Mouse (Mus musculus): ENCODE measurements around the gene Hip1. TPM values are rescaled to one million over a fixed set of nuclear protein-coding genes. Genes with fewer than 3 reads are reported as not detected.
"Not testable (repeated sequence)": the region's sequence is repeated elsewhere in the genome, so short reads cannot be mapped to it uniquely, and the experiment has no call there.

Hip1 gene
- polyA plus RNA-seq, 1 experiment from 2014 or later, result 23.8 TPM

DNA sequence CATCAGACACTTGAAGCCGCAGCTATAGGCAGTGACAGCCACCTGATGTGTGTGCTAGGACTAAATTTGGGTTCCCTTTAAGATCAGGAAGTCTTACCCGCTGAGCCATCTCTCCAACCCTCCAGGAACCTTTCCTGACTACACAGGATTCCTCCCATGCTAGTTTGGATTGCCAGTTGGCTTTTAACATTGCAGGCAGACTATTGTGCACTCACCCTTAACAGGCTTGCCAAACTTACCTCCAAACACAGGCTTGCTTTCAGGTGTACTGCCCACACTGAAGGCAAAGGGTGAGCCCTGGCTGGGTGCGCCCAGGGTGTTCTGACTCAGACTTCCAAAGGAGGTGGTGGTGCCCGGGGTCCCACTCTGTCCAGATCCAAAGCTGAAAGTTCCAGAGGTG is 164.2 kb downstream of the Hip1 start:
- no peak for ATAC-seq (ENCODE audit: insufficient read depth, low FRiP score, low read depth)
- Histone ChIP-seq H3K9me3 (no peaks in the 10 kb centered on the region), H3K27me3 (replicated peaks) (no peaks in the 10 kb centered on the region), H3K36me3 (peaks cover 81% of the 10 kb centered on the region), H3K4me2 (no peak overlapping the region), H3K4me3 (replicated peaks) (no peak overlapping the region), H3K4me1 (no peaks in the 10 kb centered on the region), H3K27ac (no peak overlapping the region), H3K9ac (no peak overlapping the region)
- 96% methylated on average over 4 of the region's 4 CpGs for WGBS

DNA sequence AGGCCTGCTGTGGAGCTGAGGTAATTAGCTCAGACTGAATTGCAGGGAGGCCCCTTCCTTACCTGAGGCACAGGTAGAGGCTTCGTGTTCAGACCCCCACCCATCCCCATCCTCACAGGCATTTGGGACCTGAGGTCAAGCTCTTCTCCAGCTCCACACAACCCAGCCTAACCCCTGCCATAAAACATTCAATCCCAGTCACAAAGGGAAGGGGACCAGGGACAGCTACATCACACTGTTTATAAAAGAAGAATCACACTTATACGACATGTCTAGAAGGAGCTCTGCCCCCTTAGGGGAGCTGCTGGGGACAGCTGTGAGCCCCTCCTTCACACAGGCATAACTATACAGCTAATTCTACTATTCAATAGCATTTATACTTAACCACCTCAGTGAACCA is 168.6 kb downstream of the Hip1 start:
- Histone ChIP-seq H3K36me3 (peaks cover 73% of the 10 kb centered on the region), H3K9me3 (no peaks in the 10 kb centered on the region), H3K27ac (no peak overlapping the region), H3K4me2 (no peak overlapping the region), H3K4me3 (replicated peaks) (no peak overlapping the region), H3K9ac (no peak overlapping the region), H3K27me3 (replicated peaks) (no peaks in the 10 kb centered on the region), H3K4me1 (no peaks in the 10 kb centered on the region)
- 61% methylated on average over 2 of the region's 2 CpGs for WGBS
- ATAC-seq (ENCODE audit: insufficient read depth, low FRiP score, low read depth), result no peak

DNA sequence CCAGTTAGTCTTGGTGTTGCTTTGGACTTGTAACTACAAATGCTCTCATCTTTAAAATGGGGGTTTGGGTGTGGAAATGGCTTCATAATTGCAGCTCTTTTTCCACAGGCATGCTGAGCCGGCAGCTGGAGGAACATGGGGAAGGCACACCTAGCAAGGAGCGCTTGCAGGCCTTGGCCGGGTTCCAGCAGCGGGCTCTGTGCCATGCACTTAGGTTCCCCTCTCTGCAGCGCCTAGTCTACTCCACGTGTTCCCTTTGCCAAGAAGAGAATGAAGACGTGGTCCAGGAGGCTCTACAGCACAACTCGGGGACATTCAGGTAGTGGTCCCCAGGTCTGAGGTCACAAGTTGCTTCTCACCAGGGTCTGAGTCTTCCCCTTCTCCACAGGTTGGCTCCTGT is 169.8 kb downstream of the Hip1 start:
- no peak for ATAC-seq (ENCODE audit: insufficient read depth, low FRiP score, low read depth)

DNA sequence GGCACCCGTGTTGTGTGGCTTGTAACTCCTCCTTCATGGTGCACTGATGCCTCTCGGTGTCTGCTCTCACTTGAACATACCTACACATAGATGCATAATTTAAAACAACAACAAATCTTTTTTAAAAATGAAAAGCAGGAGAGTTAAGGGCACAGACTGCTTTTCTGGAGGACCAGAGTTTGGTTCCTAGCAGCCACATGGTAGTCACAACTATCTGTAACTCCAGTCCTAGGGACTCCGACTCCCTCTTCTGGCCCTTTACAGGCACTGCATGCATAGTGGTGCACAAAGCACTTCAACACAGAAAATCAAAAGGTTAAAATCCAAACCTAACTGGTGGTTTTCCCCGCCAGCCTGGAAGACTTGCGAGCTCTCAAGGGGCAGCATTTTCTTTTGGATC is 171.3 kb downstream of the Hip1 start:
- Histone ChIP-seq H3K9ac (no peak overlapping the region), H3K9me3 (no peaks in the 10 kb centered on the region), H3K27me3 (replicated peaks) (no peaks in the 10 kb centered on the region), H3K4me1 (peaks cover 12% of the 10 kb centered on the region), H3K36me3 (peaks cover 50% of the 10 kb centered on the region), H3K4me3 (replicated peaks) (no peak overlapping the region), H3K4me2 (no peak overlapping the region), H3K27ac (no peak overlapping the region)
- 92% methylated on average over 5 of the region's 5 CpGs for WGBS
- ATAC-seq (ENCODE audit: insufficient read depth, low FRiP score, low read depth), result no peak

More for the DNA sequence above, 169.8 kb downstream of the Hip1 start:
- H3K27ac ChIP-seq, result no peak overlapping the region
- H3K4me2 ChIP-seq, result no peak overlapping the region
- H3K27me3 ChIP-seq (replicated peaks), result no peaks in the 10 kb centered on the region
- 71% methylated on average over 8 of the region's 8 CpGs for WGBS
- H3K9ac ChIP-seq, result no peak overlapping the region
- H3K36me3 ChIP-seq, result peaks cover 62% of the 10 kb centered on the region
- H3K4me1 ChIP-seq, result peaks cover 7% of the 10 kb centered on the region
- no peaks in the 10 kb centered on the region for H3K9me3 ChIP-seq
- no peak overlapping the region for H3K4me3 ChIP-seq (replicated peaks)

DNA sequence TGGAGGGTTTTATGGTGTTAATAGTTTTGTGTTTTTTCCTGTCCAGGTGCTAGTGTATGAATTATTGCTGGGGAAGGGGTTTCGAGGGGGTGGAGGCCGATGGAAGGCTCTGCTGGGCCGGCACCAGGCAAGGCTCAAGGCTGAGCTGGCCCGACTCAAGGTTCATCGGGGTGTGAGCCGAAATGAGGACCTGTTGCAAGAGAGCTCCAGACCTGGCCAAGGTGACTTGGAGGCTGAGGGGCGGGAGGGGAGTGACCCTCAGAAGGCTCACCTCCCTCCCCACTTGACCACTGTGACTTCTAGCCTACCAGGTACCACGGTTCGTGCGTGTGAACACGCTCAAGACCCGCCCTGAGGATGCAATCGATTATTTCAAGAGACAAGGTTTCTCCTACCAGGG is 173.7 kb downstream of the Hip1 start:
- 95% methylated on average over 13 of the region's 13 CpGs for WGBS

DNA sequence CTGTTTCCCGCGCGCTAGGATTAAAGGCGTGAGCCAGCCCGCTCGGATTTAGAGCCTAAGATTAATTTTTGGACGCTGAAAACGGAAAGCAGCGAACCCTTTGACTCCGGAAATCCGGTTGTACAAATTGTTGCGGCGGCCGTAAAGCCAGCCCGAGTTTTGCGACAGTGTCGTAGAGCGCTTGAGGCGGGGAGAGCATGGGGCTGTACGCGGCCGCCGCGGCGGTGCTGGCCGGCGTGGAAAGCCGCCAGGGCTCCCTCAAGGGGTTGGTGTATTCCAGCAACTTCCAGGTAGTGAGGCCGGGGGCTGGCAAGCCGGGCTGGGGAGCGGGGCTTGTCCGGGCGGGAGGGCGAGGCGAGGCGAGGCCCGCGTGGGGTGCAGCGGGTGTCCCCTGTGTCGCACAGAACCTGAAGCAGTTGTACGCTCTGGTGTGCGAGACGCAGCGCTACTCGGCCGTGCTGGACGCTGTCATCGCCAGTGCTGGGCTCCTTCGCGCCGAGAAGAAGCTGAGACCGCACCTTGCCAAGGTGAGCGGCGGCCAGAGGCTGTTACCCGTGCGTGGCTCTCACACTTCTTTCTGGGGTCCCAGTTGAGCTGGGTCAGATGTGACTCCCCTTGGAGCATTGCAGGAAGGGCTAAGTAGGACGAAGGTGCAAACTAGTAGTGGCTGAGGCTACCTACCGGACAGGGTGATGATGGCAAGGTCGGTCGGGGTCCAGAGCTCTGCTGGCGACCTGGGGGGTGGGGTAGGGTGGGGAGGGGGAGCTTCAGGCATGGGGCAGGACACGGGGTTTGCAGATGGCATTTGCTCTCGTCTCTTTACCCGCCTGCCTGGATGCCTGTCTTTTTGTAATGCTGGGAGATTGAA is 174.9 kb downstream of the Hip1 start, which contains the start of gene Nsun5:
Nsun5 (plus strand) TSS at position 167 of the 868 bp plus-strand sequence.
- Histone ChIP-seq H3K9ac (peak within 1 kb of the TSS; percentile 94), H3K9me3 (no peaks in the 10 kb centered on the region), H3K36me3 (peaks cover 25% of the 10 kb centered on the region), H3K4me3 (replicated peaks) (peak within 1 kb of the TSS; percentile 95), H3K27ac (peak within 1 kb of the TSS; percentile 88), H3K4me1 (peaks cover 12% of the 10 kb centered on the region), H3K4me2 (peak within 1 kb of the TSS; percentile 79), H3K27me3 (replicated peaks) (no peaks in the 10 kb centered on the region)
- WGBS, result under 1% methylated on average over 64 of the region's 64 CpGs
- peak; percentile 65 for ATAC-seq (ENCODE audit: insufficient read depth, low FRiP score, low read depth)

More for the DNA sequence above, 173.7 kb downstream of the Hip1 start:
- Histone ChIP-seq H3K9me3 (no peaks in the 10 kb centered on the region), H3K36me3 (peaks cover 37% of the 10 kb centered on the region), H3K27ac (no peak overlapping the region), H3K9ac (no peak overlapping the region), H3K4me1 (peaks cover 12% of the 10 kb centered on the region), H3K4me2 (no peak overlapping the region), H3K27me3 (replicated peaks) (no peaks in the 10 kb centered on the region), H3K4me3 (replicated peaks) (no peak overlapping the region)
- no peak for ATAC-seq (ENCODE audit: insufficient read depth, low FRiP score, low read depth)

DNA sequence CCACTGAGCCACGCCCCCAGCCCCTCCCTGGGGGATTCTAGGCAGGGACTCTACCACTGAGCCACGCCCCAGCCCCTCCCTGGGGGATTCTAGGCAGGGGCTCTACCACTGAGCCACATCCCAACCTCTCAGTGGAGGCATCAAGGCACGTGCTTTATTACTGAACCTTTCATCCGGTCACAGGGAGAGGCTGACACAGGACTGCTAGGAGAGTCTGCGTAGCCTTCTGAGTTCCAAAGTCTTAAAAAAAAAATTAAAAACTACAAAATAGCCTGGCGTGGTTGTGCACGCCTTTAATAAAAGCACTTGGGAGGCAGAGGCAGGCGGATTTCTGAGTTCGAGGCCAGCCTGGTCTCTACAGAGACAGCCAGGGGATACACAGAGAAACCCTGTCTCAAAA is 175.7 kb downstream of the Hip1 start:
- Histone ChIP-seq H3K36me3 (peaks cover 18% of the 10 kb centered on the region), H3K27ac (peak overlapping the region; percentile 88; the same call in 1 of the 2 replicates), H3K4me1 (peaks cover 12% of the 10 kb centered on the region), H3K4me3 (replicated peaks) (peak overlapping the region; percentile 95), H3K4me2 (peak overlapping the region; percentile 79)
- WGBS, result 53% methylated on average over 9 of the region's 9 CpGs
- not testable (repeated sequence) for H3K27me3 ChIP-seq (replicated peaks); H3K9ac ChIP-seq; H3K9me3 ChIP-seq; ATAC-seq (ENCODE audit: insufficient read depth, low FRiP score, low read depth)

DNA sequence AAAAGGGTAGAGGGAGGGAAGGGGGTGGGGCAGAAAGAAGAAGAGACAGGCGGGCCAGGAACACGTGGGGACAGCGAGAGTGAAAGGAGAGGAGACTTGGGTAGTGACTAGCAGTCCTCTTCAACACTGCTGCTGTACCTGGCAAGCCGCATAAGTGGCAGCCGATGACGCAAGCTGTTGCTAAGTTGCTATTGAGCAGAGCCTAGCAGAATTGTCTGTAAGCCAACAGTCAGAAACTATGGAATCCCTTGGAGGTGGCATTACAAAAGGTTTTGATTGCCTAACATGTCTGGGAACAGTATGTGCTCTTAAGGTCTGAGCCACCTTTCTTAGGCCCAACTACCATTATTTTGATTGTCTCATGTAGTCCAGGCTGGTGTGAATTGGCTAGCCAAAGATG is 176.6 kb downstream of the Hip1 start:
- no peak overlapping the region for H3K27ac ChIP-seq
- peaks cover 9% of the 10 kb centered on the region for H3K36me3 ChIP-seq
- ATAC-seq (ENCODE audit: insufficient read depth, low FRiP score, low read depth), result no peak
- H3K4me2 ChIP-seq, result no peak overlapping the region
- WGBS, result 87% methylated on average over 6 of the region's 6 CpGs
- no peaks in the 10 kb centered on the region for H3K27me3 ChIP-seq (replicated peaks)
- H3K4me3 ChIP-seq (replicated peaks), result no peak overlapping the region
- no peaks in the 10 kb centered on the region for H3K9me3 ChIP-seq
- H3K9ac ChIP-seq, result no peak overlapping the region
- H3K4me1 ChIP-seq, result peaks cover 12% of the 10 kb centered on the region

DNA sequence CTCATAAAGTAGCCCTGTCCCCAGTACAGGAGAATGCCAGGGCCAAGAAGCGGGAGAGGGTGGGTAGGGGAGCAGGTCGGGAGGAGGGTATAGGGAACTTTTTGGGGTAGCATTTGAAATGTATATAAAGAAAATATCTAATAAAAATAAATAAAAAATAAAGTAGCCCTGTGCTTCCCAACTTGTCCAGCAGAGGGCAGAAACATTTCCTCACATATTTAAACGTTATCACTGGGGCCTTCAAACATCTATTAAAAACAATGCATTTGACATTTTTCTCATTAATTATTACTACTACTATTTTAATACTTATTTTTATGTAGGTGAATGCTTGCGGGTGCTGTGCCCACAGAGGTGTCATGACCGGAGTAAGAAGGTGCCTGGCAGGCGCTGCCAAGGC is 177.1 kb downstream of the Hip1 start:
- Histone ChIP-seq H3K9me3 (no peaks in the 10 kb centered on the region), H3K27ac (no peak overlapping the region), H3K4me1 (peaks cover 12% of the 10 kb centered on the region), H3K9ac (no peak overlapping the region), H3K4me2 (no peak overlapping the region), H3K27me3 (replicated peaks) (no peaks in the 10 kb centered on the region), H3K36me3 (peaks cover 8% of the 10 kb centered on the region; the same call in 1 of the 2 replicates), H3K4me3 (replicated peaks) (no peak overlapping the region)
- 54% methylated on average over 6 of the region's 6 CpGs for WGBS
- no peak for ATAC-seq (ENCODE audit: insufficient read depth, low FRiP score, low read depth)

DNA sequence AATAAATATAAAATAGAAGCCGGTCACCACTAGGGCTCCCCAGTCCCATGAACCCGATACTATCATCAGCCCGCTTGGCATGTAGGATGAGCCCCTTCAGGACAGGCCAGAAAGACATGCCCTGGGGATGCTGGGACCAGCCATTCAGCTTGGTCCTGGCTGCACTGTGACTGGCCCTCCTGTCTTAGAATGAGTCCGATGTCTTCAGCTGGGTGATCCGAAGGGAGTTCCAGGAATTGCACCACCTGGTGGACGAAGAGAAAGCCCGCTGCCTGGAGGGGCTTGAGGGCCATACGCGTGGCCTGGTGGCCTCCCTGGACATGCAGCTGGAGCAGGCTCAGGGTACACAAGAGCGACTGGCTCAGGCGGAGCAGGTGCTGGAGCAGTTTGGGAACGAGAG is 181.4 kb downstream of the Hip1 start:
- ATAC-seq (ENCODE audit: insufficient read depth, low FRiP score, low read depth), result no peak
- no peak overlapping the region for H3K4me2 ChIP-seq
- WGBS, result 26% methylated on average over 12 of the region's 12 CpGs
- no peak overlapping the region for H3K27ac ChIP-seq
- no peak overlapping the region for H3K4me3 ChIP-seq (replicated peaks)
- no peaks in the 10 kb centered on the region for H3K4me1 ChIP-seq
- no peak overlapping the region for H3K9ac ChIP-seq
- H3K36me3 ChIP-seq, result no peaks in the 10 kb centered on the region
- no peaks in the 10 kb centered on the region for H3K27me3 ChIP-seq (replicated peaks)
- H3K9me3 ChIP-seq, result no peaks in the 10 kb centered on the region

DNA sequence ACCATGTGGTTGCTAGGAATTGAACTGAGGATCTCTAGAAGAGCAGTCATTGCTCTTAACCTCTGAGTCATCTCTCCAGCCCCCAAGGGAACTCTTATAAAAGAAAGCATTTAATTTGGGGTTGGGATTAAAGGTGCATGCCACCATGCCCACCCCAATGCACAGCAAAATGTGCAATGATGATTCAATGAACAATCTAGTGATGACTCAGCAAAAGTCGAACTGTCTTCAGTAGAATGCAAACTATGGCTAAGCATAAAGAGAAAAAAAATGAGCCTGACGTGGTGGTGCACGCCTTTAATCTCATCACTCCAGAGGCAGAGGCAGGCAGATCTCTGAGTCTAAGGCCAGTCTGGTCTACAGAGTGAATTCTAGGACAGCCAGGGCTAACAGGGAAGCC is 182.3 kb downstream of the Hip1 start:
- H3K4me2 ChIP-seq, result no peak overlapping the region
- H3K4me1 ChIP-seq, result no peaks in the 10 kb centered on the region
- H3K27me3 ChIP-seq (replicated peaks), result no peaks in the 10 kb centered on the region
- no peaks in the 10 kb centered on the region for H3K36me3 ChIP-seq
- no peak overlapping the region for H3K27ac ChIP-seq
- H3K9me3 ChIP-seq, result no peaks in the 10 kb centered on the region
- 87% methylated on average over 3 of the region's 3 CpGs for WGBS
- no peak overlapping the region for H3K4me3 ChIP-seq (replicated peaks)
- ATAC-seq (ENCODE audit: insufficient read depth, low FRiP score, low read depth), result no peak
- H3K9ac ChIP-seq, result no peak overlapping the region

DNA sequence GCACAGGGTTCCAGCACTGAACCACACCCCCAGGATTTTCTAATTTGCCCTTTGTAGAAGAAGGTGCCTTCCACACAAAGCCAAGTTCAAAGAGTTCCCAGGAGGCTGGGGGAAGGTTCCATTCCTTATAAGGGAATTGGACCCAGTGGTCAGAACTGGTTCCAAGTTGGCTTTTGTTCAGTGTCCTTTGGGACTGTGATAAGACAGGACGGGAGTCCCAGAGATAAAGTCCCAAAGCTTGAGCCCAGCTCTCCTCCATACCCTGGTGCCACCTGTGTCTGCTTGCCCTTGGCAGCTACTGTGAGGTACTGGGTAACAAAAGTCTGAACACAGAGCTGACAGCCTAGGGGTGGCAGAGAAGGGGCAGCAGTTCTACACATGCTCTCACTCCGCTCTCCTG is 185.1 kb downstream of the Hip1 start:
- H3K9ac ChIP-seq, result no peak overlapping the region
- no peak overlapping the region for H3K27ac ChIP-seq
- no peaks in the 10 kb centered on the region for H3K27me3 ChIP-seq (replicated peaks)
- no peaks in the 10 kb centered on the region for H3K4me1 ChIP-seq
- H3K36me3 ChIP-seq, result no peaks in the 10 kb centered on the region
- no peak overlapping the region for H3K4me2 ChIP-seq
- ATAC-seq (ENCODE audit: insufficient read depth, low FRiP score, low read depth), result no peak
- H3K4me3 ChIP-seq (replicated peaks), result no peak overlapping the region
- 87% methylated on average over 2 of the region's 2 CpGs for WGBS
- no peaks in the 10 kb centered on the region for H3K9me3 ChIP-seq
